Mouse (Mus musculus) embryonic facial prominence, embryonic 15.5 days (tissue): ENCODE results near the gene Bfar. TPM values are rescaled to one million over a fixed set of nuclear protein-coding genes. Genes with fewer than 3 reads are reported as not detected.
A peak's percentile ranks its signal among the peaks of the same experiment; 100 is the strongest.
"Not testable (repeated sequence)": the region's sequence is repeated elsewhere in the genome, so short reads cannot be mapped to it uniquely, and the experiment has no call there.

Experiments
- ATAC-seq: fragments of 200-750 bp; cut with Nextera tagmentation; 2 replicates; pipeline ENCODE4 v1.8.0; 2017; ENCODE audit warnings: low read depth, moderate TSS enrichment; ENCODE audit not compliant: insufficient number of reproducible peaks, low FRiP score, low TSS enrichment
- H3K27ac ChIP-seq: fragments of 300-500 bp; sonication (generic); replicated peaks from 2 replicates; pipeline ENCODE4 v1.5.1; 2015; ENCODE audit warnings: mild to moderate bottlenecking, inconsistent platforms
- H3K27me3 ChIP-seq: fragments of 300-500 bp; sonication (generic); 2 replicates; pipeline ENCODE4 v1.6.1; 2015; ENCODE audit warnings: inconsistent platforms
- H3K36me3 ChIP-seq: fragments of 300-500 bp; sonication (generic); 2 replicates; pipeline ENCODE4 v1.6.1; 2015; ENCODE audit warnings: mild to moderate bottlenecking, inconsistent platforms
- H3K4me1 ChIP-seq: fragments of 300-500 bp; sonication (generic); 2 replicates; pipeline ENCODE4 v1.6.1; 2015; ENCODE audit warnings: inconsistent platforms
- H3K4me2 ChIP-seq: fragments of 300-500 bp; sonication (generic); replicated peaks from 2 replicates; pipeline ENCODE4 v1.6.1; 2015; ENCODE audit warnings: mild to moderate bottlenecking, inconsistent platforms
- H3K4me3 ChIP-seq: fragments of 300-500 bp; sonication (generic); replicated peaks from 2 replicates; pipeline ENCODE4 v1.5.1; 2015; ENCODE audit warnings: mild to moderate bottlenecking, inconsistent platforms
- H3K9ac ChIP-seq: fragments of 300-500 bp; sonication (generic); 2 replicates; pipeline ENCODE4 v1.6.1; 2015; ENCODE audit warnings: inconsistent platforms
- H3K9me3 ChIP-seq: fragments of 300-500 bp; sonication (generic); replicated peaks from 2 replicates; pipeline ENCODE4 v1.6.1; 2016; ENCODE audit warnings: inconsistent platforms
- WGBS: fragments of 180-500 bp; shearing (Covaris S2); methylation state at CpG from one replicate; pipeline ENCODE4 v1.1.7; 2015; 5-methylcytosine and 5-hydroxymethylcytosine counted together
- polyA plus RNA-seq: library from polyadenylated mRNA; unstranded; fragments of >200 nt; fragmentation: Nextera tagmentation; extraction: Ambion mirVana; gene quantifications from 2 replicates; pipeline ENCODE4 v1.2.1, GENCODE M21; 2015

Gene Bfar
- 51.4 and 54.3 TPM in 2 replicates for polyA plus RNA-seq

DNA sequence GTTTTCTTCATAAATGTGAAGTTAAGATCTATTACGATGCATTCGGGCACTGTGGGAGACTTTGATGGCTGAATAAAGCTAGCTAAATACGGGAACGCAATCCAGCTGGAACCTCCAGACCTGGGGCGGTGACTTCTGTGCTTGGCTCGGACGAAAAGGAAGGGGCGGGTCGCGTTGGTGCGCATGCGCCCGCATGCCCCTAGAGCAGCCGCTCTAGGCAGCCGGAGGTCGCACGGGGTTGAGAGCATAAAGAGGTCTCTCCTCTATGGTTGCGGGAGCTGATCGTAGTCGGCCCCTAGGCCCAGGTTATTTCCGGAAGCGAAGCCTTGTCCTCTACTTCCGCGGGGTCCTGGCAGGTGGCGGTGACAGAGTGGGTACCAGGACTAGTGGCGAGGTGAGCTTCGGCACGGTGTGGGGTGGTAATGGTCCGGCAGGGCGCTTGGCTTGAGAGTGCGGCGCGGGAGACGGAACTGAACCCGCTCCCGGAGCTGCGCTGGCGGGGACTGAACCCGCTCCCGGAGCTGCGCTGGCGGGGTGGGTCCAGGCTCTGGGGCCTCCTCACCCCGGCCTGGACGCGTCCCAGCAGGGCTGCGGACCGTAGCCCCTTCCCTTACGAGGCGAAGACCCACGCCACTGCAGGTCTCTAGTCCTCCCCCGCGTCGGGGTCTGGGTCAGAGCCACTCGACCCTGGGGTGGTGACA, at the start of gene Bfar, which contains the start of gene 3110001I22Rik:
TSS of gene Bfar (plus strand) at position 174 of the 701 bp plus-strand sequence.
TSS of gene 3110001I22Rik (plus strand) at position 245 of the 701 bp plus-strand sequence.
- H3K9me3 ChIP-seq, result no peaks in the 10 kb centered on the region
- H3K27me3 ChIP-seq, result no peaks in the 10 kb centered on the region
- peaks cover 6% of the 10 kb centered on the region for H3K36me3 ChIP-seq
- peak; percentile 93 for ATAC-seq
- peak within 1 kb of the TSS; percentile 82 for H3K9ac ChIP-seq
- peak within 1 kb of the TSS; percentile 90 for H3K4me3 ChIP-seq
- H3K27ac ChIP-seq, result peak within 1 kb of the TSS; percentile 90
- WGBS, result under 1% methylated on average over 54 of the region's 54 CpGs
- peak within 1 kb of the TSS; percentile 56 for H3K4me2 ChIP-seq
- H3K4me1 ChIP-seq, result peaks cover 24% of the 10 kb centered on the region

- Histone ChIP-seq H3K4me1 (no peaks in the 10 kb centered on the region), H3K36me3 (peaks cover 62% of the 10 kb centered on the region), H3K4me2 (no peak overlapping the region), H3K27me3 (no peaks in the 10 kb centered on the region), H3K27ac (no peak overlapping the region), H3K4me3 (no peak overlapping the region), H3K9me3 (no peaks in the 10 kb centered on the region), H3K9ac (no peak overlapping the region)
- no peak for ATAC-seq
- 44% methylated on average over 5 of the region's 5 CpGs for WGBS
These were observed 43.3 kb upstream of the Bfar start for GRCm38 (mm10) chr16:13628345-13628744.

GRCm38 (mm10) chr16:13638198-13638597, 33.5 kb upstream of the Bfar start:
- peaks cover 46% of the 10 kb centered on the region for H3K36me3 ChIP-seq
- not testable (repeated sequence) for H3K4me1 ChIP-seq, ATAC-seq, H3K27ac ChIP-seq, H3K4me2 ChIP-seq, H3K4me3 ChIP-seq, H3K27me3 ChIP-seq, H3K9ac ChIP-seq, H3K9me3 ChIP-seq
- WGBS, result 52% methylated on average over 2 of the region's 2 CpGs

DNA sequence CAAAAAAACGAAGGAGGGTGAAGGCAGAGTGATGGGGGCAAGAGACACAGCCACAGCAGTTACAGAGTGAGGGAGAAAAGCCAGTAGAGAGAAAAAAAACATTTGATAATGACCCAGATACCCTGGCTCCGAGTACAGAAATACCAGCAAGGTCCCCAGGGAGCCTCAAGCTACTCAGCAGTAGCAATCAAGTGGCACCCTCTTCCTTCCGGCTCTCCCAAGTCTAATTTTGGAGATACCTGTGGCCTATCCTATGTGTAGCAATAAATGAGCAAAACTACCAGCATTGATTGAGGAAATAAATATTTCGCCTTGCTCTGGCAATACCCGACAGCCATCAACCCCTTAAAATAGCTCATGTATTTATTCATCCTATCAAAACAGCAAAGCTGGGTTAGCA, 32.1 kb upstream of the Bfar start:
- WGBS, result 77% methylated on average over 5 of the region's 5 CpGs
- Histone ChIP-seq H3K4me3 (no peak overlapping the region), H3K4me2 (no peak overlapping the region), H3K27ac (no peak overlapping the region), H3K36me3 (peaks cover 43% of the 10 kb centered on the region), H3K9ac (no peak overlapping the region), H3K27me3 (no peaks in the 10 kb centered on the region), H3K9me3 (no peaks in the 10 kb centered on the region), H3K4me1 (no peaks in the 10 kb centered on the region)
- ATAC-seq, result no peak

GRCm38 (mm10) chr16:13640064-13640463, 31.6 kb upstream of the Bfar start:
- Histone ChIP-seq H3K9ac (no peak overlapping the region), H3K36me3 (peaks cover 38% of the 10 kb centered on the region), H3K27me3 (no peaks in the 10 kb centered on the region), H3K4me2 (no peak overlapping the region), H3K4me1 (no peaks in the 10 kb centered on the region), H3K9me3 (no peaks in the 10 kb centered on the region), H3K4me3 (no peak overlapping the region), H3K27ac (no peak overlapping the region)
- no peak for ATAC-seq
- 76% methylated on average over 7 of the region's 7 CpGs for WGBS

- Histone ChIP-seq H3K36me3 (peaks cover 26% of the 10 kb centered on the region), H3K9ac (no peak overlapping the region), H3K4me1 (no peaks in the 10 kb centered on the region), H3K27me3 (no peaks in the 10 kb centered on the region), H3K27ac (no peak overlapping the region), H3K4me2 (no peak overlapping the region), H3K9me3 (no peaks in the 10 kb centered on the region), H3K4me3 (no peak overlapping the region)
- no peak for ATAC-seq
- 80% methylated on average over 3 of the region's 3 CpGs for WGBS
These were observed 27.2 kb upstream of the Bfar start for GRCm38 (mm10) chr16:13644474-13644873.

GRCm38 (mm10) chr16:13645930-13646329, 25.7 kb upstream of the Bfar start:
- H3K4me3 ChIP-seq, result no peak overlapping the region
- ATAC-seq, result no peak
- no peak overlapping the region for H3K9ac ChIP-seq
- no peaks in the 10 kb centered on the region for H3K27me3 ChIP-seq
- 79% methylated on average over 4 of the region's 4 CpGs for WGBS
- H3K9me3 ChIP-seq, result no peaks in the 10 kb centered on the region
- H3K36me3 ChIP-seq, result peaks cover 34% of the 10 kb centered on the region
- H3K4me2 ChIP-seq, result no peak overlapping the region
- H3K27ac ChIP-seq, result no peak overlapping the region
- no peaks in the 10 kb centered on the region for H3K4me1 ChIP-seq

- no peak overlapping the region for H3K27ac ChIP-seq
- no peaks in the 10 kb centered on the region for H3K9me3 ChIP-seq
- H3K4me1 ChIP-seq, result no peaks in the 10 kb centered on the region
- 95% methylated on average over 3 of the region's 3 CpGs for WGBS
- ATAC-seq, result no peak
- H3K27me3 ChIP-seq, result no peaks in the 10 kb centered on the region
- H3K9ac ChIP-seq, result no peak overlapping the region
- no peak overlapping the region for H3K4me3 ChIP-seq
- H3K4me2 ChIP-seq, result no peak overlapping the region
- H3K36me3 ChIP-seq, result peaks cover 69% of the 10 kb centered on the region
These were observed 12.8 kb upstream of the Bfar start for GRCm38 (mm10) chr16:13658886-13659285.

DNA sequence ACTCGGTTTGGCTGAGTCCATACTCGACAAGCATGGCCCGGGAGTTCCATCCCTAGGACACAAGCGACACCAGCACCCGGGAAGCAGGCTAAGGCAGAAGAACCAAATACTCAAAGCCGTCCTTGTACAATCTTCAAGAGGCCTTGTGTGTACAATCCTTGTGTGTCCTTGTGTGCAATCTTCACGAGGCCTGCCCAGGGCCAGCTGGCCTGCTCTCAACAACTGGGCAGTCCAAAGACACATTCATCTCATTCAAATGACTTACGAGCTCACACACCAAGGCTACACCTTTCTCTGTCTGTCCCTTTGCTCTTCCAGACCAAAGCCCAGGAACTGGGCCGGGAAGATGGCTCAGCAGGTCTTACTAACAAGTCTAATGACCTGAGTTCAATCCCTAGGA, 10.9 kb upstream of the Bfar start:
- Histone ChIP-seq H3K4me2 (no peak overlapping the region), H3K4me1 (no peaks in the 10 kb centered on the region), H3K36me3 (peaks cover 72% of the 10 kb centered on the region), H3K9ac (no peak overlapping the region), H3K4me3 (no peak overlapping the region), H3K27ac (no peak overlapping the region), H3K9me3 (no peaks in the 10 kb centered on the region), H3K27me3 (no peaks in the 10 kb centered on the region)
- no peak for ATAC-seq
- WGBS, result 95% methylated on average over 9 of the region's 9 CpGs

DNA sequence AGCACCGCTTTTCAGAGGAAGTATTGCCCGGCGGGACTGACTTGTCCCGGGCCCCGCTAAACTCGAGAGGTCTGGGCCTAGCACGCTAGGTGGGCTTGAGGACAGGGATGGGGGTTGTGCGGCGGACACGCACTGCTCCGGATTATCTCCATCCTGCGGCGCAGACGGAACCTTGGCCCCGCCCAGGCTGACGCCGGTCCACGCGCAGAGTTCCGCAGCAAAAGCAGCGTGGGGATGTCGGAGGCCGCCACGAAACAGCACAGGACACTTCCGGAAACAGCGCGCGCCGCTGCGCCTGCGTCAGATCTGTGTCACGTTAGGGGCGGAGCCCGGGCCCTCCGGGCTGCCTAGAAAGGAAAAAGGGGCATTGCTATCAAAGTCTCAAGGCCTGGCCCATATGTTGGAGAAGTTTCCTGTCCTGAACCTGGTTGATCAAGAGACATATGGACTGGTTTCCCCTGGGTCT, 3.7 kb upstream of the Bfar start, which contains the start of gene Parn:
TSS of gene Parn (minus strand) at position 293 of the 466 bp plus-strand sequence.
- H3K4me1 ChIP-seq, result peaks cover 18% of the 10 kb centered on the region
- 0% methylated on average over 35 of the region's 35 CpGs for WGBS
- ATAC-seq, result peak; percentile 88
- no peaks in the 10 kb centered on the region for H3K9me3 ChIP-seq
- no peaks in the 10 kb centered on the region for H3K27me3 ChIP-seq
- H3K4me2 ChIP-seq, result peak within 1 kb of the TSS; percentile 74
- peaks cover 26% of the 10 kb centered on the region for H3K36me3 ChIP-seq
- H3K4me3 ChIP-seq, result peak within 1 kb of the TSS; percentile 80
- H3K9ac ChIP-seq, result peak within 1 kb of the TSS; percentile 68
- peak within 1 kb of the TSS; percentile 84 for H3K27ac ChIP-seq

DNA sequence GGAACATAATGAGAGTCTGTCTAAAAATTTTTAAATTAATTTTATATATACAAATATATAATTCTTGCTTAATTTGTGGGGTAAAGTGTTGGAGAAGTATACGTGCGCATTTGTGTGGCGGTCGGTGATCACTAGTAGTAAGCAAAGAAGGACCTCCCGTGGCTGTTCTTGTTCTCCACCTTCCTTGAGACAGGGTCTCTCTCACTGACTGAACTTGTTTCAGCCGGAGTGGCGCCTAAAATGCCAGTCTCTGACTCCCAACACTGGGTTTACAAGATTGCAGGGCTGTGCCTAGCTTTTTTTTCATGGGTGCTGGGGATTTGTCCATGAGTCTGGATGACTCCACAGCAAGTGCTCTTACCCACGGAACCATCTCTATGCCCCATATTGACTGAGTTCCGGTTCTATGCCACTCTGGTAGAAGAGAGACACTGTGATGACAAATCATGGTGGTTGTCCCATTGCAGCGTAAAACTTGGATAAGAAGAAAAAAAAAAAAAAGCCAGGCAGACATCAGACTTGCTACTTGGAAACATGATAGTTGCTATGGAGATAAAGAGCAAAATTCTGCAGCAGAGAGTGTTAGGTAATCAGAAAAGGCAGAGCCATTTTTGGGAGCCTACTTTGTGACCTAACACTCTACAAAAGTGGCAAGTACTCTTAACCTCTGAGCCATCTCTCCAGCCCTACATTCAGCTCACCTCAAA, 3.1 kb upstream of the Bfar start:
- Histone ChIP-seq H3K9ac (no peak overlapping the region), H3K27ac (peak overlapping the region; percentile 84), H3K36me3 (peaks cover 22% of the 10 kb centered on the region), H3K9me3 (no peaks in the 10 kb centered on the region), H3K4me3 (peak overlapping the region; percentile 80), H3K4me2 (peak overlapping the region; percentile 74), H3K4me1 (peaks cover 25% of the 10 kb centered on the region), H3K27me3 (no peaks in the 10 kb centered on the region)
- no peak for ATAC-seq
- 81% methylated on average over 10 of the region's 10 CpGs for WGBS
